Mouse (Mus musculus) liver (tissue): ENCODE results near the gene Cops7a.

Experiments
- DNase-seq: peaks from one replicate; pipeline ENCODE4 v3.0.0-alpha.2; 2020; ENCODE audit warnings: mixed read lengths

Gene Cops7a

DNA sequence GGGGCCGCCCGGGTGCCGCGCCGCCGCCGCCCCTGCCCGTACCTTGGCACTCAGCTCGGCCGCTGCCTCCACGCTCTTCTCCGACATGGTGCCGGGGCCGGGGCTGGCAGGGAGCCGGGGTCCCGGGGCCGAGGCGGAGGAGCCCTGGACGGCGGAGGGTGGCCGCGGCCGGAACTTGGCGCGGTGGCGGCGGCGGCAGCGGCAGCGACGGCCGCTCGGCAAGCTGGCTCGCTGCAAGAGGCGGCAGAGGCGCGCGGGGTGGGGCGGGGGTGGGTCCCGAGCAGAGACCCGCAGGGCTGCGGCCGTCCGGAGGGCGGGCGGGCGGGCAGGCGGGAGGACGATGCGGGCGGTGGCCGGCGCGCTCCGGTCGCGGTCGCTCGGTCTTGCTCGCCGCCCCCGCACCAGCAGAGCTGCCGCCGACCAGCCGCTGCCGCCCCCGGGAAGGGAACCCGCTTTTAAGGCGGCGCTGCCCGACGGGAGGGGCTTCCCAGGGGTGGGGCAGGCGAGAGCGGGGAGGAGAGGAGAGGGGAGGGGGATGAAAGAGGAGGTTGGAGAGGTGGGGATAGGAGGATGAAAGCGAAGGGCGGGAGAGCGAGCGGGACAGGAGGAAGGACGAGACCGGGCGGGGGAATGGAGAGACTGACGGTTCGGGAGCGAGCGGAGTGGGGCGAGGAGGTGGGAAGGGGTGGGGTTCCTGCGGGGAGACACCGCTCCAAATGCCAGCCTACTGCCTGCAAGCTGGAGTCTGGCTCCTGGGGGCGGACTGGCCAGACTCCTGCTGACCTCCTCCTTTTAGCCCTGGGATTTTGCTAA is 47.6 kb downstream of the Cops7a start:
- peak; percentile 84 for DNase-seq

DNA sequence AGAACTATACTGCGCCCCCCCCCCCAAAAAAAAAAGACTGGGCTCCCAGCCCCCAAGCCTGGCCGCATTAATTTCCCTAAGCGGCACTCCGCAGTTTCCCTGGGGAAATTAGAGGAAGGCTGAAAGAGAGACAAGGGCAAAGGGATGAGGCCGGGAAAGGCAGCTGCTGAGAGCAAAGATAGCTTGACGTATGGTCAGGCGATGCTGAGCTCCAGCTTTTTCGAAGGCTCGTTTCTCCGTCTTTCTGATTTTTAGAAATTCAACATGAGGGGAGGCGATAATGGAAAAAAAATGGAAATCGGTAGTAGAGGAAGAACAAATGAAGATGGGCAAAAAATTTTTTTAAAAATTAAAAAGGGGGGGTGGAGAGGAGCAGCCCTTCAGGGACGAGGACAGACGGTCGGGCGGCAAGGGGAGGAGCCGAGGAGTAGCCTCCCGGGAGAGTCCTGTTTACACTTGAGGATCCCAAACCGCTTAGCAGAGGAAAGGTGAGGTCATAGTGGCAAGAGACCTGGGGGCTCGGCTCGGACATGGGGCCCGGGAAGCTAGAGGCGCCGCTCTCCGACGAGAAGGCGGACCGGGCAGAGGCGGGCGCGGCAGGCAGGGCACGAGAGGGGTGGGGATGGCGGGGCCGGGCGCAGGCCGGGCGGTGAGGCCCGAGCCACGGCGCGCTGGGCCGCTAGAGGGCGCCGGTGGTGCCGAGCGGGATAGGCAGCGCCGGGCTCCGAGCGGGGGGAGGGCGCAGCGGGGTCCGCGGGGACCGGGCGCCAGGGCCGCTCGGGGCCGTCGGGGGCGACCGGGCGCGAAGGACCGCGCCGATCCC is 48.4 kb downstream of the Cops7a start:
- DNase-seq, result peak; percentile 88

DNA sequence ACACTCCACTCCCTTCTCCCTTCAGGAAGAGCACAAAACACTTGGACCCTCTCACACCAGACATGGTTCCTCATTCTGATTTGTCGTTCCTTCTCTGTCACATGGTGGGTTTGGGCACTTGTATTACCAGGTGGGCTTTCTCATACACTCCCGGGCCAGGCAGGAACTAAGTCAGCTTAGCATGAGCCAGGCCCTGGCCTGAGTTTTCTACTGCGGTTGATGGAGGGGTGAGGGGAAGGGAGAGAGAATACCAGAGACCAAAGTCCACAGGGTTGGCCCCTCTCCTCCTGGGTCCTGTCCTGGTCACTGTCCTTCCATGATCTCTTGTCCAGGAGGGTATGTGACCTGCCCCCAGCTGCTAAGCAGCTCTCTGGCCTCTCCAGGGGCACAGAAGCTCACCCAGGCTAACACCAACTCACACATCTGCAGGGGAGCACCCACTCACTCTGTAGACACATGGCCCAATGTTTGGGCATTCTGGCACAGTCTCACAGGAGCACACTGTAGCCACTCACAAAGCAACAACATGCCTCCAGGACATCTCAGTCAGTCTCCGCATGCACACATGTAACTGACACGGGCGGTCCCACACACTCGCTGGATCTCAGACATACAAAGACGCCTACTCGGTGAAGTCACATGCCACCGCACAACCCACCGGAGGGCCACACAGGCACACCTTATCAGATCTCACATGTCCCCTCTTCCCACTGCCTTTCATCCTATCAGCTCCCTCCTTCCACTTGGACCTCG is 49.2 kb downstream of the Cops7a start:
- DNase-seq, result no peak

DNA sequence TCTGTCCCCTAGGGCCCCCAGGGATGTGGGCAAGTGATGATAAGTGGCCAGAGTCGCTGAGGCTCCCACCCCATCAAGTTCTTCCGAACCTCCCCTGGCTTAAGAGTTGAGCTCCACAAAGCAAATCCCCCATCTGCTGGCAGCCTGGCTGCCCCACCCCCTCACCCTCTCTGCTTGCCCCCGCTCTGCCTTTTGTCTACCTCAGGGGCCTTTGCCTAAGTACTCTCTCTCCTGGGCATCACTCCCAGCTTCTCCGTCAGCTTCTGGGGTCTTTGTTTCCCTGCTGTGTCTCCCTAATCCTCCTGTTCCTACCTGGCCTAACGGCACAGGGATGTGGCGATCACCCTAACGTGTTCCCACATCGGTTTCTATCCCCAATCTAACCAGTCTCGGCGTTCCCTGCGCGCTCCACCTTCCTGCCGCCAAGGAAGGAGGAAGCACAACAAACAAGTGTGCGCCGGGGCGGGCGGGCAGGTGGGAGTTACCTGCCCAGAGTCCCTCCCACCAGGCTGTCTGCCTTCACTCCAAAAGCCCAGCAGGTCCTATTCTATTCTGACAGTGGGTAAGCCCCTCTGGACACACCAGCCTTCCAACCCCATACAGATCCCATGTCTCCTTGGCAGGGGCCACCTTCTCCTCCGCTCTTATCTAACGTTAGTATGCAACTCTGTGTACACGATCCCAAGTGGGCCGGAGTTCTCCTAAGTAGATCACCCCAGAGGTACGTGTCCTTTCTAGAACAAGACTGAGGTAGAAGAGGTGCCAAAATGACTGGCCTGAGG is 50.0 kb downstream of the Cops7a start:
- DNase-seq, result no peak

DNA sequence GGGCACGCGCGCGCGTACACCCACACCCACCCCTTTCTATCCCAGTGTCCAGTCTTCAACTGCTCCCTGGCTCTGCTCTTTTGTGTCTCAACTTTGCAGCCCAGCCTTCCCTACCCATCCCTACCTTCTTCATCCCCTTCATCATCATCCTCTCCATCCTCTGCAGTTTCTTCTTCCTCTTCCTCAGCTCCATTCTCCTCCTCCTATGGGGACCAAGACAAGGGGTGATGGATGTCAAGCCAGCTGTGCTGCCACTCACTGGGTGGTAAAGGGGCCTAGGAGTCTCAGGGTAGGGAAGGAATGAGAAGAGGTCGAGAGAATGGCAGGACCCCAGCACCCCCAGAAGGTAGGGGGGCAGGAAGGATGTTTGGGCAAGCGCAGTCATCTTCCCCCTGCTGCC is 50.8 kb downstream of the Cops7a start:
- DNase-seq, result no peak

DNA sequence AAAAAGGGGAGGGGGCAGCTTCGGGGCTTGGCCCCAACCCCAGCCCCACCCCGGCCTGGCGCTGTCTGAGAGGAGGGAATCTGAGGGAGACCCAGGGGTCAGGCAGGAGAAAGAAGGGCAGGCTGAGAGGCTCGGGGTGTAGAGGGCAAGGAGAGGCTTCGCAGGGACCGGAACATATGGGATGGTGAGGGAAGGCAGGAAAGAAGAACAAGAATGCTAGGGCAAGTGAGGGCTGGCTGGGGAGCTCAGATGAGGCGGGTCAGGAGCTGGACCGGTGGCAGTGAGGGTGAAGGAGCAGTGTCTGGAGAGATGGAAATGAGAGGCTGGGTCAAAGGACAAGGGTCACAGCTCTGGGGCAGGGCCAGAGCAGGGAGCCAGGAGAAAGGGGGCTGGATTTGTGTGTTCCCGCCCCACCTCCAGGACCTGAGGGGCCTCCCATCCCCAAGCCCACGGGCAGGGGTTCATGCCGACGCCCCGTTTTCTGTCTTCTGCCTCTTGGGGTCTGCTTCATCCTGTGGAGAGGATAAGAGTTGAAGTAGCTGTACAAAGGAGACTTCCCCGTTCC is 51.5 kb downstream of the Cops7a start:
- no peak for DNase-seq

DNA sequence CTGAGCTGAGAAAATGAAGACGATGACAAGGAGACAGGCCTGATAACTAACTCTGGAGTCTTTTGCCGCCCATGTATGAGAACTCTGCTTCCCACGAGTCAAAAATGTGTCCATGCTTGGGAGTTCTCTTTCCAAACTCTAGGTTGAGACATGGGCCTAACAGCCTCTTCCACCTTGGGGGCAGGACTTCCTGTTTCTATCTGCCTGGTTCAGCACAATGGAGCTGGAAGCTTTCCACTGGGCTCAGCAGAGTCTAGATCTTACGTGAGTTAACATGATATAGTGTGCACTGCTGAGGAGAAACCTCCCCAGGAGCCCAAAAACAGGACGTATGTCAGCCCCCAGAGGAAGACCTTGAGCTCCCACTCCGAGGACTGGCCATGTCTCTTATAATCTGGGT is 52.1 kb downstream of the Cops7a start:
- DNase-seq, result no peak

DNA sequence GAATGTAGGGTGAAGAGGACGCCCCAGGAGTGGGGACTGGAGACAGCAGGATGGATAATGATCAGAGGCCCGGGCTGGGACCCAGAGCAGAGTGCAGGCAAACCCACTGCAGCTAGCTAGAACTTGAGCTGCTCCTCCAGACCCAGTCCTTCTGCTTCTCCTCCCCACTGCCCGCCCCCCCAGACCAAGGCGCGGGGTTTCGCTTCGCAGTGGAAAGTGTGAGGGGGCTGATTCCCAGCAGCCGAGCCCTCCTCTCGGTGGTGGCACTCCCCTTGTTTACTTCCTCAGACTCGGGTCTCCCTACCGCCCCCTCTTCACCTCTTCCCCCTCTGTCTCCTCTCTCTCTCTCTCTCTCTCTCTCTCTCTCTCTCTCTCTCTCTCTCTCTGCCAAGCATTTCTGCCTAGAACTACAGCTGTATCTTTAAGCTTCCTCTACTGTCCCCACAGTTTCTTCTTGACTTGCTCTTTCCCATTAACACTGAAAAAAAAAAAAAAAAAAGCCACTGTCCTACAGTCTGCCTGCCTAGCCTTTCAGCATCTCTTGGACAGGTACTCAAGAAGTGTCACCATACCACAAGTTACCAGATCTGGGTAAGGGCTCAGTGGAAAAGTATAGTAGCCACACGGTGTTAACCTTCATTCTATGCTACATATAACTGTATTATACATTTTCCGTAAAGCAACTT is 53.7 kb downstream of the Cops7a start, which contains the start of gene Lag3:
Gene Lag3 (minus strand): TSS at position 173 of the 686 bp plus-strand sequence.
- no peak for DNase-seq

DNA sequence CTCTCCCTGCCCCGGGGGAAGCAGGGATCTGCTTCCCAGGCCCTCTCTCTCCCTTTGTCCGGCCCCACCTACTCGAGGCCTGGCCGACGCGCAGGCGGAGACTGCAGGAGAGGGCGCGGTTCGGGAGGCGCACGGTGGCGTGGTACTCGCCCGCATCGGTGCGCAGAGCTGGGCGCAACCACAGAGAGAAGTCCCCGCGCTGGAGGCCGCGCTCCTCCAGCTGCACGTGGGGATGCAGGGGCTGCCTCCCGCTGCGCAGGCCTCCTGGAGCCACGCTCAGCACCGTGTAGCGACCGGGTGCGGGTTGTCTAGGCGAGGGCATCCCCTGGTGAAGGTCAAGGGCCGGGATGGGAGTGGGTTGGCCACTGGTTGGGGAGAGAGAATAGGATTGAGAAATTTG is 55.3 kb downstream of the Cops7a start:
- no peak for DNase-seq
